Mouse (Mus musculus) megakaryocyte, embryonic 14.5 days (primary cell): ENCODE measurements around the gene Trim23.

Experiments used
- FLI1 ChIP-seq: IDR thresholded peaks from 2 replicates; pipeline ENCODE4 v1.6.1; 2012; ENCODE audit warnings: low read length, inconsistent platforms, mixed read lengths
- GATA1 ChIP-seq: IDR thresholded peaks from 3 replicates; pipeline ENCODE4 v1.6.1; 2012; ENCODE audit warnings: mixed read lengths, low read length, inconsistent platforms, borderline replicate concordance

- TF ChIP-seq GATA1 (no peak), FLI1 (no peak)
Measured at GRCm38 (mm10) chr13:104154180-104154579, 24.4 kb upstream of the Trim23 start.
